Mouse (Mus musculus) stomach, embryonic 14.5 days (tissue): ENCODE data around the gene Chmp2a. TPM values are rescaled to one million over a fixed set of nuclear protein-coding genes. Genes with fewer than 3 reads are reported as not detected.

Experiments used
- ATAC-seq: fragments of 200-750 bp; cut with Nextera tagmentation; 2 replicates; pipeline ENCODE4 v1.8.0; 2017; ENCODE audit warnings: low read depth, moderate TSS enrichment; ENCODE audit not compliant: insufficient number of reproducible peaks, insufficient read depth, low FRiP score
- H3K27ac ChIP-seq: fragments of 300-500 bp; sonication (generic); 2 replicates; pipeline ENCODE4 v1.5.1; 2014; ENCODE audit warnings: mild to moderate bottlenecking, low read length, moderate library complexity, mixed read lengths
- H3K27me3 ChIP-seq: fragments of 300-500 bp; sonication (generic); 2 replicates; pipeline ENCODE4 v1.6.1; 2014; ENCODE audit warnings: low read length, control low read depth, mixed read lengths; ENCODE audit not compliant: control insufficient read depth, insufficient read depth
- H3K36me3 ChIP-seq: fragments of 300-500 bp; sonication (generic); 2 replicates; pipeline ENCODE4 v1.6.1; 2014; ENCODE audit warnings: mild to moderate bottlenecking, control low read depth, low read length, moderate library complexity, mixed read lengths; ENCODE audit not compliant: control insufficient read depth, insufficient read depth
- H3K4me1 ChIP-seq: fragments of 300-500 bp; sonication (generic); 2 replicates; pipeline ENCODE4 v1.6.1; 2014; ENCODE audit warnings: low read length, control low read depth, mixed read lengths; ENCODE audit not compliant: control insufficient read depth, insufficient read depth
- H3K4me2 ChIP-seq: fragments of 300-500 bp; sonication (generic); replicated peaks from 2 replicates; pipeline ENCODE4 v1.6.1; 2014; ENCODE audit warnings: low read depth, low read length, control low read depth
- H3K4me3 ChIP-seq: fragments of 300-500 bp; sonication (generic); 2 replicates; pipeline ENCODE4 v1.5.1; 2014; ENCODE audit warnings: low read depth, low read length, control low read depth
- H3K9ac ChIP-seq: fragments of 300-500 bp; sonication (generic); replicated peaks from 2 replicates; pipeline ENCODE4 v1.6.1; 2014; ENCODE audit warnings: low read depth, mild to moderate bottlenecking, control low read depth, low read length, moderate library complexity, mixed read lengths
- H3K9me3 ChIP-seq: fragments of 300-500 bp; sonication (generic); 2 replicates; pipeline ENCODE4 v1.6.1; 2016; ENCODE audit warnings: low read depth, low read length, control low read depth; ENCODE audit not compliant: control insufficient read depth
- WGBS: fragments of 180-500 bp; shearing (Covaris S2); extraction: QIAGEN DNeasy Blood & Tissue Kit; methylation state at CpG from one replicate; pipeline ENCODE4 v1.1.7; 2014; 5-methylcytosine and 5-hydroxymethylcytosine counted together
- polyA plus RNA-seq: library from polyadenylated mRNA; unstranded; fragments of >200 nt; fragmentation: Nextera tagmentation; extraction: Ambion mirVana; gene quantifications from 2 replicates; pipeline ENCODE4 v1.2.1, GENCODE M21; 2014

The Chmp2a gene
- polyA plus RNA-seq, 1 experiment from 2014 or later = 157 TPM

DNA sequence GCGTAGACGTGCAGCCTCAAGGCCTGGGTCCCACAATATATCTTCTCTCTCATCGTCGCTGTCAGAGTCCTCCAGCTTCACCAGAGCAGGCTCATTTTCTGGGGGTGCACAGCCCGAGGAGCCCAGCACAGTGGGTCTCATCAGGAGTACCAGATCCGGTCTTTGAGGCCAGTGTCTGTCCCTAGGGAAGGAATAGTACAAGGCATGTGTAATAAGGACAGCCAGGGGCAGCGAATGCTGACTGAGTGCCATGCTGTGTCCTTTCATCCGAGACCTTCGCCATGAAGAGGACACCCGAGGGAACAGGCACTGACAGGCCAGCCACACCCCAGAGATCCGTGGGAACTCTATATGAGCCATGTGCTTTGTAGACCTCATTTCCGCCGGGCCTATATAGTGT lies 18.4 kb upstream of the Chmp2a start:
- 86% methylated on average over 13 of the region's 13 CpGs for WGBS
- H3K27me3 ChIP-seq = no peaks in the 10 kb centered on the region
- H3K4me1 ChIP-seq = no peaks in the 10 kb centered on the region
- H3K9ac ChIP-seq = no peak overlapping the region
- H3K36me3 ChIP-seq = no peaks in the 10 kb centered on the region
- H3K9me3 ChIP-seq = no peaks in the 10 kb centered on the region
- H3K27ac ChIP-seq = no peak overlapping the region
- H3K4me2 ChIP-seq = no peak overlapping the region
- H3K4me3 ChIP-seq = no peak overlapping the region
- no peak for ATAC-seq

GRCm38 (mm10) chr7:13046084-13046483 lies 11.5 kb upstream of the Chmp2a start:
- Histone ChIP-seq H3K27ac (no peak overlapping the region), H3K4me2 (no peak overlapping the region), H3K36me3 (no peaks in the 10 kb centered on the region), H3K9me3 (no peaks in the 10 kb centered on the region), H3K9ac (no peak overlapping the region), H3K27me3 (peaks cover 20% of the 10 kb centered on the region), H3K4me1 (0 out of 2 replicates have a peak, but pooled peaks cover 12% of the 10 kb centered on the region), H3K4me3 (no peak overlapping the region)
- ATAC-seq = peak; percentile 46; the same call in 1 of the 2 replicates
- WGBS = 3% methylated on average over 2 of the region's 2 CpGs

- no peak overlapping the region for H3K27ac ChIP-seq
- peaks cover 20% of the 10 kb centered on the region for H3K27me3 ChIP-seq
- peak overlapping the region; percentile 46; the same call in 1 of the 2 replicates for H3K9ac ChIP-seq
- peak overlapping the region; percentile 95 for H3K4me2 ChIP-seq
- WGBS = 5% methylated on average over 23 of the region's 23 CpGs
- ATAC-seq = no peak
- peaks cover 15% of the 10 kb centered on the region for H3K4me1 ChIP-seq
- no peaks in the 10 kb centered on the region for H3K9me3 ChIP-seq
- H3K4me3 ChIP-seq = peak overlapping the region; percentile 44
- H3K36me3 ChIP-seq = no peaks in the 10 kb centered on the region
Measured at GRCm38 (mm10) chr7:13044254-13044625, 9.6 kb upstream of the Chmp2a start.

GRCm38 (mm10) chr7:13043445-13044253 lies 9.0 kb upstream of the Chmp2a start:
- peak overlapping the region; percentile 46; the same call in 1 of the 2 replicates for H3K9ac ChIP-seq
- H3K4me3 ChIP-seq = peak overlapping the region; percentile 44
- peak; percentile 53 for ATAC-seq
- peaks cover 20% of the 10 kb centered on the region for H3K27me3 ChIP-seq
- H3K4me2 ChIP-seq = peak overlapping the region; percentile 95
- H3K27ac ChIP-seq = no peak overlapping the region
- no peaks in the 10 kb centered on the region for H3K9me3 ChIP-seq
- H3K4me1 ChIP-seq = peaks cover 21% of the 10 kb centered on the region
- no peaks in the 10 kb centered on the region for H3K36me3 ChIP-seq
- WGBS = 7% methylated on average over 86 of the region's 88 CpGs

DNA sequence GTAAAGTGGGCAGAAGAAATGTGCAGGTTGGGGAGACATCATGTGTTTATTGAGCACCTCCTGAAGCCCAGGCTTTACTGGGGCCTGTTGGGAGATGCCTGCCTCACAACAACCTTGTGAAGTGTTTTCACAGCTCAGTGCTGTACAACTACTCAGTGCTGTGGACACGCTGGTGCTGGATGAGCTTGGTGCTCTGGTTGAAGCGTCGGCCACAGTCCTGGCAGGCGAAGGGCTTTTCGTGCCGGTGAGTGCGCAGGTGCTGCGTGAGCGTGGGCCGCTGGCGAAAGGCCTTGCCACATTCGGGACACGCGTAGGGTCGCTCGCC lies 8.5 kb upstream of the Chmp2a start:
- no peaks in the 10 kb centered on the region for H3K36me3 ChIP-seq
- H3K4me1 ChIP-seq = peaks cover 22% of the 10 kb centered on the region
- peaks cover 20% of the 10 kb centered on the region for H3K27me3 ChIP-seq
- no peak for ATAC-seq
- no peak overlapping the region for H3K27ac ChIP-seq
- no peak overlapping the region for H3K9ac ChIP-seq
- no peaks in the 10 kb centered on the region for H3K9me3 ChIP-seq
- H3K4me2 ChIP-seq = peak overlapping the region; percentile 95
- H3K4me3 ChIP-seq = peak overlapping the region; percentile 44; the same call in 1 of the 2 replicates
- 46% methylated on average over 16 of the region's 16 CpGs for WGBS

DNA sequence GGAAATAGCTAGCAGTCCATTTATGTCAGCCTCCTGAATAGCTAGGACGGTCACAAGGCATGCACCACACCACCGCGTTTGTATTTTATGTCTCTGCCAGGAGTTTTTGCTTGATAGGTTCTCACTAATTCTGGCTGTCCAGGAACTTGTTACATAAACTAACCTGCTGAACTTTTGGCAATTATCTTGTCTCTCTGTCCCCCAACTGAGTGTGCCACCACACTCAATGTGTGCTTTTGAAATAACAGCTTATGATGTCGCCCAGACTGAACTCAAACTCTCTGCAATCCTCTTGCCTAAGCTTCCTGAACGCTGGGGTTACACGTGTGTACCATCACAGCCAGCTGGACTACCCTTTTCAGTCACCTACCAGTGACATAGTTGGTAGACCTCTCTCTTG lies 7.9 kb upstream of the Chmp2a start:
- H3K4me3 ChIP-seq = no peak overlapping the region
- H3K27ac ChIP-seq = no peak overlapping the region
- ATAC-seq = no peak
- 76% methylated on average over 6 of the region's 6 CpGs for WGBS
- no peak overlapping the region for H3K9ac ChIP-seq
- no peaks in the 10 kb centered on the region for H3K9me3 ChIP-seq
- H3K36me3 ChIP-seq = no peaks in the 10 kb centered on the region
- H3K4me2 ChIP-seq = no peak overlapping the region
- H3K4me1 ChIP-seq = peaks cover 22% of the 10 kb centered on the region
- H3K27me3 ChIP-seq = peaks cover 20% of the 10 kb centered on the region

- Histone ChIP-seq H3K9ac (no peak overlapping the region), H3K27ac (no peak overlapping the region), H3K4me1 (peaks cover 29% of the 10 kb centered on the region), H3K4me2 (no peak overlapping the region), H3K36me3 (peaks cover 2% of the 10 kb centered on the region; the same call in 1 of the 2 replicates), H3K27me3 (peaks cover 20% of the 10 kb centered on the region), H3K9me3 (no peaks in the 10 kb centered on the region), H3K4me3 (no peak overlapping the region)
- ATAC-seq = no peak
- WGBS = 72% methylated on average over 1 of the region's 1 CpGs
Measured at GRCm38 (mm10) chr7:13041256-13041655, 6.6 kb upstream of the Chmp2a start.

- ATAC-seq = no peak
- Histone ChIP-seq H3K36me3 (peaks cover 16% of the 10 kb centered on the region), H3K27me3 (peaks cover 10% of the 10 kb centered on the region; the same call in 1 of the 2 replicates), H3K9ac (peak overlapping the region; percentile 93), H3K4me3 (peak overlapping the region; percentile 51; the same call in 1 of the 2 replicates), H3K4me1 (peaks cover 32% of the 10 kb centered on the region), H3K9me3 (no peaks in the 10 kb centered on the region), H3K4me2 (peak overlapping the region; percentile 82), H3K27ac (no peak overlapping the region)
- 88% methylated on average over 1 of the region's 1 CpGs for WGBS
Measured at GRCm38 (mm10) chr7:13039181-13039580, 4.6 kb upstream of the Chmp2a start.
